Mouse (Mus musculus): Measurements from ENCODE around the gene Ndufv1.

DNA sequence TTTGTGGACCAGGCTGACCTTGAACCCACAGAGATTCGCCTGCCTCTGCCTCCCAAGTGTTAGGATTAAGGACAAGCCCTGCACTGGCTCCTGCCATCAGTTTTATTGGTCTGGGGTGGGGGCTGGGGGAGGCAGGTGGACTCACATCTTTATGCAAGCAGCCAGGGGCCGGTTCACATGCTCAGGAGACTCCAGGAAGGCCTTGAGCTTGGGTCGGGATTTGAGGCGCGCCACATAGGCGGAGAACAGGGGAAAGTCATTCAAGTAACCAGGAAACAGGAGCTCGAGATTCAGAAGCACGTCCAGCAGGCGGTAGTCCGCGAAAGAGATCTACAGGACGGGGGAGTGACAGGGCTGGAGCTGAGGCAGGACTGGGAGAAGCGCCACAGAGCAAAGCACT lies 44.8 kb upstream of the Ndufv1 start:
- no peak for TF ChIP-seq CTCF (IDR thresholded peaks at IDR 0.05; ENCODE audit: extremely low read depth, insufficient read depth, low read length)
- TF ChIP-seq POLR2A (IDR thresholded peaks at IDR 0.05; ENCODE audit: extremely low read depth, insufficient read depth, low read length) = no peak
